Mouse (Mus musculus): Measurements from ENCODE around the gene Zfp873.
"Not testable (repeated sequence)": the region's sequence is repeated elsewhere in the genome, so short reads cannot be mapped to it uniquely, and the experiment has no call there.

The Zfp873 gene

GRCm38 (mm10) chr10:82047597-82048459, at the start of gene Zfp873:
Gene Zfp873, plus strand, starts transcription at chr10:82048123.
- DNase-seq (ENCODE audit: low spot score) = peak; percentile 84

- DNase-seq (ENCODE audit: low spot score) = not testable (repeated sequence)
Observed at GRCm38 (mm10) chr10:82003209-82003608, 44.7 kb upstream of the Zfp873 start.

- not testable (repeated sequence) for DNase-seq (ENCODE audit: low spot score)
Observed at GRCm38 (mm10) chr10:82004822-82005221, 43.1 kb upstream of the Zfp873 start.

- DNase-seq (ENCODE audit: low spot score) = no peak
Observed at GRCm38 (mm10) chr10:82042191-82042590, 5.7 kb upstream of the Zfp873 start.

- DNase-seq (ENCODE audit: low spot score) = no peak
Observed at GRCm38 (mm10) chr10:82046603-82047002, 1.3 kb upstream of the Zfp873 start.

GRCm38 (mm10) chr10:82048460-82048804, 509 bp downstream of the Zfp873 start:
- DNase-seq (ENCODE audit: low spot score) = not testable (repeated sequence)

GRCm38 (mm10) chr10:82082728-82083621, 35.1 kb downstream of the Zfp873 start, which contains the start of gene BC024063:
Gene BC024063, plus strand, starts transcription at chr10:82083353.
- DNase-seq (ENCODE audit: low spot score) = peak; percentile 47

- not testable (repeated sequence) for DNase-seq (ENCODE audit: low spot score)
Observed at GRCm38 (mm10) chr10:82083622-82083971, 35.7 kb downstream of the Zfp873 start.

Measured in ovary, postnatal 14 days (tissue).